Mouse (Mus musculus): ENCODE data around the gene Col6a6. TPM values are rescaled to one million over a fixed set of nuclear protein-coding genes. Genes with fewer than 3 reads are reported as not detected.

Col6a6 gene
- total and polyA plus RNA-seq, 2 experiments from 2014 or later, result 0.23 to 0.49 TPM

DNA sequence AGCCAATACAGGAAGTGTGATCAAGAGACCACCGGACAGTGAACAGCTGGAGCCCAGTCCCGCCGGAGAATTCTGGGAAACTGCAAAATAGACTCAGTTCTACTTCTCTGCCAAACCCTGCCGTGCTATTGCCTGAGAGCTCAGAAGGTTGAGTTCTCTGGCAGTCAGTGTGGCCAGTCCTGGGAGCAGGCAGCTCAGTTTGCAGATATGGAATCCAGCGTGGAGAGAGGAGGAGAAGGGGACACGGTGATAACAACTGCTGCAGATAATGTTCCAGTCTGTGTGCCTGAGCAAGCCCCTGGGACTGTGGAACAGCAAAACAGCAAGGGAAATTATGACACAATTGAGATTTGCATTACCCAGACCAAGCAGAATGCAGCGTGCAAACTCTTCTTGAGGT lies 7.6 kb upstream of the Col6a6 start:
- H3K4me1 ChIP-seq (ENCODE audit: insufficient read depth, low read length), result no peaks in the 10 kb centered on the region
- TF ChIP-seq CTCF (IDR thresholded peaks at IDR 0.05), result no peak
- H3K36me3 ChIP-seq (ENCODE audit: insufficient read depth, low read length), result no peaks in the 10 kb centered on the region
- H3K9me3 ChIP-seq (ENCODE audit: low read length), result no peaks in the 10 kb centered on the region
- H3K4me2 ChIP-seq (ENCODE audit: low read depth, low read length, poor library complexity, severe bottlenecking), result no peak overlapping the region
- no peak overlapping the region for H3K4me3 ChIP-seq (ENCODE audit: low read depth, low read length)
- no peak overlapping the region for H3K9ac ChIP-seq (replicated peaks; ENCODE audit: low read length, poor library complexity, severe bottlenecking)
- DNase-seq (ENCODE audit: low spot score) (no peak), ATAC-seq (ENCODE audit: low FRiP score) (no peak)
- H3K27me3 ChIP-seq (ENCODE audit: insufficient read depth, low read length), result no peaks in the 10 kb centered on the region
- 78% methylated on average over 7 of the region's 7 CpGs for WGBS
- no peak overlapping the region for H3K27ac ChIP-seq (ENCODE audit: low read depth, low read length)

DNA sequence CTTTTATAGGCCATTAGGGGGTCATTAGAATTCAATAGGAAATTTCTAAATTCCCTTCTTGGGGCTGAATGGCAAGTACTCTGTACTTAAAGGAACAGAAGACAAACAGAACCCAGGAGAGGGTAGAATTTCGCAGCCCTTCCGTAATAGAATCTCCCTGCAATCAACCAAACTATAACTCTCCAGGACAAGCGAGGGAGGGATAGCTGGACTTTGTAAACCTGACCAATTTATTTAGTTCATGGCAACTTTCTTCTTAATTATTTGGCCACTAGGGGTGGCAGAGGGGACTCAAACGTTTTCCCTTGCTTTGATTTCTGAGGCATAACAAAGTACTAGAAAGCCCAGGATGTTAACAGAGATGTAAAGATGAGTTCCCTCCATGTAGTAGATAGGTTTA lies 6.8 kb upstream of the Col6a6 start:
- DNase-seq (ENCODE audit: low spot score) (peak; percentile 32), ATAC-seq (ENCODE audit: low FRiP score) (no peak)
- no peak overlapping the region for H3K4me2 ChIP-seq (ENCODE audit: low read depth, low read length, poor library complexity, severe bottlenecking)
- no peak overlapping the region for H3K9ac ChIP-seq (replicated peaks; ENCODE audit: low read length, poor library complexity, severe bottlenecking)
- H3K9me3 ChIP-seq (ENCODE audit: low read length), result no peaks in the 10 kb centered on the region
- TF ChIP-seq CTCF (IDR thresholded peaks at IDR 0.05), result peak; percentile 64
- 50% methylated on average over 4 of the region's 4 CpGs for WGBS
- H3K27me3 ChIP-seq (ENCODE audit: insufficient read depth, low read length), result no peaks in the 10 kb centered on the region
- no peaks in the 10 kb centered on the region for H3K4me1 ChIP-seq (ENCODE audit: insufficient read depth, low read length)
- no peak overlapping the region for H3K4me3 ChIP-seq (ENCODE audit: low read depth, low read length)
- H3K36me3 ChIP-seq (ENCODE audit: insufficient read depth, low read length), result no peaks in the 10 kb centered on the region
- no peak overlapping the region for H3K27ac ChIP-seq (ENCODE audit: low read depth, low read length)

DNA sequence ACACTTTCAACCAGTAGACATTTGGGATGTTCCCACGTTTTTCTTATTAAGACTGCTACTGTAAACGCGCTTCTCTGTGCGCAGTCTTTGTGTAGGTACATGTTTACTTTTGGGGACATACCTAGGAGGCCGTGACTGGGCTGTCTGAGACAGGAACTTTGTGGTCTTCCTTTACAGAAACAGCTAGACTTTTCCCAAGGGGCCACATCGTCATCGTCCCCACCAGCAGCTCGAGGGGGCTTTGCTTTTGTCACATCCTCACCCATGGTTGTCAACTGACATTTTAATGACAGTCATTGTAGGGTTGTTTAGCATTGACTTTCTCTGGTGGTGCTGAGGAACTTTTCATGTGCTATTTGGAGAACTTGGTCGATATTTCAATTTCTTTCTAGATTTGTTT lies 3.3 kb upstream of the Col6a6 start:
- Histone ChIP-seq H3K4me3 (ENCODE audit: low read depth, low read length) (no peak overlapping the region), H3K4me2 (ENCODE audit: low read depth, low read length, poor library complexity, severe bottlenecking) (no peak overlapping the region), H3K36me3 (ENCODE audit: insufficient read depth, low read length) (no peaks in the 10 kb centered on the region), H3K27me3 (ENCODE audit: insufficient read depth, low read length) (no peaks in the 10 kb centered on the region), H3K4me1 (ENCODE audit: insufficient read depth, low read length) (no peaks in the 10 kb centered on the region), H3K9me3 (ENCODE audit: low read length) (no peaks in the 10 kb centered on the region), H3K27ac (ENCODE audit: low read depth, low read length) (no peak overlapping the region), H3K9ac (replicated peaks; ENCODE audit: low read length, poor library complexity, severe bottlenecking) (no peak overlapping the region)
- DNase-seq (ENCODE audit: low spot score) (no peak), ATAC-seq (ENCODE audit: low FRiP score) (no peak)
- TF ChIP-seq CTCF (IDR thresholded peaks at IDR 0.05), result no peak
- WGBS, result 87% methylated on average over 9 of the region's 9 CpGs

DNA sequence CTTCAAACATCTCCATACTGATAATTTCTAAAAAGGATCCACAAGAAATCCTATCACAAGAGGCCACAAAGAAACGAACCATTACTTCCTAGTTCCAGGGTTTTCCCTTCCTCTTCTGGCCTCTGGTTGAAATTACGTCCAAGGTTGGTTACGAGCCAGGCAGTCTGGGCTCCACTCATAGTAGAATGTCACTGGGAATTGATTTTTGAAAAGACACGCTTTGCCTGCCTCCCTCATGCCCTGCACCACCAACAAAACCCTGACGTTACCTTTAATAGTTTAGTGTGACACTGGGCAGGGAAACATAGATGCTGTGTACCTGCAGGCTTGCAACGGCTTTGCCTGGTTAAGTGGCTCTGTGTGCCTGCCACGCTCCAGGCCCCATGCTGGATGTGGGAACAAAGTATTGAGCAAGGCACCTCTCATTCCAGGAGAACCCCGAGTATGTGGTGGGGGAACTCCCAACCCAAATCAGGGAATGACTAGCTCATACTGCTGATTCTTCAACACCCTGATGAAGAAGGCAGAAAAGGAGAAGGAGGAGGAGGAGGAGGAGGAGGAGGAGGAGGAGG lies 798 bp downstream of the Col6a6 start:
- H3K9me3 ChIP-seq (ENCODE audit: low read length), result no peaks in the 10 kb centered on the region
- DNase-seq (ENCODE audit: low spot score), result no peak
- no peak overlapping the region for H3K4me3 ChIP-seq (ENCODE audit: low read depth, low read length)
- no peak overlapping the region for H3K27ac ChIP-seq (ENCODE audit: low read depth, low read length)
- 63% methylated on average over 8 of the region's 8 CpGs for WGBS
- no peak overlapping the region for H3K4me2 ChIP-seq (ENCODE audit: low read depth, low read length, poor library complexity, severe bottlenecking)
- TF ChIP-seq CTCF (IDR thresholded peaks at IDR 0.05), result no peak
- ATAC-seq (ENCODE audit: low FRiP score), result no peak
- no peaks in the 10 kb centered on the region for H3K36me3 ChIP-seq (ENCODE audit: insufficient read depth, low read length)
- H3K4me1 ChIP-seq (ENCODE audit: insufficient read depth, low read length), result no peaks in the 10 kb centered on the region
- no peak overlapping the region for H3K9ac ChIP-seq (replicated peaks; ENCODE audit: low read length, poor library complexity, severe bottlenecking)
- no peaks in the 10 kb centered on the region for H3K27me3 ChIP-seq (ENCODE audit: insufficient read depth, low read length)

DNA sequence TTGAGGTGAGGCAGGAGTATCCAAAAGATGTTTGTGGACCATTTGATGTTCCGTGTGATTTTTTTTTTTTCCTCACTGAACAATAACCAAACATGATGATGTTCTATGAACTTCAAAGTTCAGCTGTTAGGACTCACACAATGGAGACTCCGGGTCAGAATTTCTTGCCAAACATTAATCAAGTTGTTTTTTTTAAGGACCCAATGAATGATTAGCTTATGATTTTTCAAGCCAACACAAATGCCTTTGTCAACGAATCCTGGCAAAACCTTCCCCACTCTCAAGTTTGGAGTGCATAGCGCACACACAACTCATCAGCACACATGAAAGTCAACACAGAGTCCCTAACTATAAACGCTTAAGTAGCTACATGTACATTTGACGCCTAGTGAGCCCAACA lies 7.2 kb downstream of the Col6a6 start:
- H3K9ac ChIP-seq (replicated peaks; ENCODE audit: low read length, poor library complexity, severe bottlenecking), result no peak overlapping the region
- no peaks in the 10 kb centered on the region for H3K4me1 ChIP-seq (ENCODE audit: insufficient read depth, low read length)
- H3K36me3 ChIP-seq (ENCODE audit: insufficient read depth, low read length), result no peaks in the 10 kb centered on the region
- no peak for ATAC-seq (ENCODE audit: low FRiP score)
- DNase-seq (ENCODE audit: low spot score), result no peak
- H3K27me3 ChIP-seq (ENCODE audit: insufficient read depth, low read length), result no peaks in the 10 kb centered on the region
- no peaks in the 10 kb centered on the region for H3K9me3 ChIP-seq (ENCODE audit: low read length)
- no peak overlapping the region for H3K4me3 ChIP-seq (ENCODE audit: low read depth, low read length)
- WGBS, result 93% methylated on average over 6 of the region's 6 CpGs
- H3K27ac ChIP-seq (ENCODE audit: low read depth, low read length), result no peak overlapping the region
- no peak for TF ChIP-seq CTCF (IDR thresholded peaks at IDR 0.05)
- H3K4me2 ChIP-seq (ENCODE audit: low read depth, low read length, poor library complexity, severe bottlenecking), result no peak overlapping the region

DNA sequence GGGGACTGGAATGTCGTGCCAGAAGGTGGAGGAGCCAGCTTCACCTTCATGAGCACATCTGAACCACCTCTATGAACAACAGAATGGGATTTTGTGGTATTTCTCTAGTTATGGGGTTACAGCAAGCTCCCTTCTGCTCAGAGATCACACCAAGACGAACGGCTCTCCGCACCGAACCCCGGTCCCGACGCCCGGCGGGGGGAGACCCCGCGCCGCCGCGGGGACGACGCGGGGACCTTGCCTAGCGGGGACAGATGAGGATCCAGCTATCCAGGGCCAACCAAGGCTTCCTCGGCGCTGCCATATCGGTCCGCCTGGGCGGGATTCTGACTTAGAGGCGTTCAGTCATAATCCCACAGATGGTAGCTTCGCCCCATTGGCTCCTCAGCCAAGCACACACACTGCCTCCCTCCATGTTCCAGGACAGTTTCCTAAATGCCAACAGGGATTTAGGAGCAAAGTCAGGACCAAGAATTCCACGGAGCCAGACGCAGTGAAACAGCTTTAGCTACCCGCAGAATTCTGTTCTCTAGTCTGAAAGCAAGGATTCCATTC lies 8.7 kb downstream of the Col6a6 start:
- DNase-seq (ENCODE audit: low spot score) (no peak), ATAC-seq (ENCODE audit: low FRiP score) (no peak)
- Histone ChIP-seq H3K4me3 (ENCODE audit: low read depth, low read length) (no peak overlapping the region), H3K27me3 (ENCODE audit: insufficient read depth, low read length) (no peaks in the 10 kb centered on the region), H3K4me1 (ENCODE audit: insufficient read depth, low read length) (no peaks in the 10 kb centered on the region), H3K4me2 (ENCODE audit: low read depth, low read length, poor library complexity, severe bottlenecking) (no peak overlapping the region), H3K9ac (replicated peaks; ENCODE audit: low read length, poor library complexity, severe bottlenecking) (no peak overlapping the region), H3K9me3 (ENCODE audit: low read length) (no peaks in the 10 kb centered on the region), H3K27ac (ENCODE audit: low read depth, low read length) (no peak overlapping the region), H3K36me3 (ENCODE audit: insufficient read depth, low read length) (no peaks in the 10 kb centered on the region)
- WGBS, result 73% methylated on average over 29 of the region's 29 CpGs
- no peak for TF ChIP-seq CTCF (IDR thresholded peaks at IDR 0.05)

Data from midbrain, postnatal 0 days (tissue).